Mouse (Mus musculus) frontal cortex, adult (tissue): ENCODE measurements around the gene Snrnp48.

Experiments
- ATAC-seq: cut with Nextera tagmentation; 2 replicates; pipeline ENCODE4 v1.9.2; 2017; ENCODE audit warnings: mild to moderate bottlenecking, moderate library complexity, mixed read lengths; ENCODE audit not compliant: low TSS enrichment

Gene Snrnp48

DNA sequence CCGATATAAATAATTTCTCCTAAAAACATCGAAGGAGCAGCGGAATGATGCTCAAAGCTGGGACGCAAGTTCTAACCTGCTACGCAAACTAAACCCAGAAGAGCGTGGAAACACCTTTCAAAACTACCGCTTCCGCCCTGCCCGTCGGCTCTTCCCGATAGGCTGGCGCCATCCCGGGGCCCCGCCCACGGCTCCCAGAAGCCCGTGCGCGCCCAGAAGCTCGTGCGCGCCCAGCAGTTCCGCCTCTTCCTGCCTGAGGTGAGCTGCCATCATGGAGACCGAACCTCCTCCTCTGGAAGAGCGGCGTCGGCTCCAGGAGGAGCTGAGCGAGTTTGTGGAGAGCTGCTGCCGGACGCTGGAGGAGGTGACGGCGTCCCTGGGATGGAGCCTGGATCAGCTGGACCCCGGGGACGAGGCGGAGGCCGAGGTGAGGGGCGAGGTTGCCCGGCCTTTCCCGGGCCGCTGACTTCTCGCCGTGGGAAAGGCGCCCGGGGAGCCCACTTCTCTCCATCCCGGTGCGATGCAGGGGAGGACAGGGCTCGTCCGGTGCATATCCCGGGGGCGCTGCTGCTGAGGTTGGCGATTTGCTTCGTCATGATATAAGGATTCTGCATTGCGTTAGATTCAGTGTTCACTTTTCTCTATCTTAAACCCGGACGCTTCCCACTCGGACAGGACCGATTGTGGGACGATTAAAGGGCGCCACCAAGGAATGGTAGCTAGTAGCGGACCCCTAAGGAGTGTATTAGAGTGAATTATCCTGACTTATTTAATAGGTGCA lies at the start of gene Snrnp48:
TSS of gene Snrnp48 (plus strand) at position 237 of the 781 bp plus-strand sequence.
- peak; percentile 100 for ATAC-seq

DNA sequence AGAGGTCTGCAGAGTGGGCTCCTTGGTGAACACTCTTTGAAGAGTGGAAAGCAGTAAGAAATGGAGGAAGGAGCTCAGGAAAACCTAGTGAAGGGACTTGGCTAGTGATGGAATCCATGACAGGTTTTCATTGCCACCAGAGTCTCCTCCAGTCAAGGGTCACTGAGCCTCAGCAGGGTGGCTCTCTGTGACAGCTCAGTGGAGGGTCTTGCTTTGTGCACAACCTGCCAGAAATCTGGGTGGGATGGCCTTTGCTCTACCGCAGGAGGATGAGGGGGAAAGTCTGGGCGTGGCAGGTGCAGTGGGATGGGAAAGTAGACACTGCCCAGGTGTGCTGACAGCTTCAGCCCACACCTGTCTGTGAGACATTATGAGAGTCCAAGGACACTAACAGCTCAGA lies 49.2 kb upstream of the Snrnp48 start:
- ATAC-seq: no peak

DNA sequence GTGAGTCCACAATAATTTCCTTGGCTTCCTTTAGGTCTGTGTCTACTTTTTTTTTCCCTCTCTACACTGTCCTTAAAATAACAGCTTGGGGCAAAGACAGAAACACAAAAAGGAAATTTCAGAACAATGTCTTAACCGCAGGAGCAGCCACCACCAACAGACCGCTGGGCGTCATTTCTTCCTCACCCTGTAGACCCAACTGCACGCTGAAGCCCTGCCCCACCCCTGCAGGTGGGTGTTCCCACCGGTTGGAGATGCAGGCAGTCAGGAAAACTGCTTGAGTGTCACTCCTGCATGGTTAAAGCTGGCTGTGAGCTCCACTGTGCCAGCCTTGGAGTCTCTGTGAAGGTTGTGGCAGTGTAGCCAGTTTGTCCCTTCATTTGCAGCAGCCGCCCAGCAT lies 47.1 kb upstream of the Snrnp48 start:
- no peak for ATAC-seq

DNA sequence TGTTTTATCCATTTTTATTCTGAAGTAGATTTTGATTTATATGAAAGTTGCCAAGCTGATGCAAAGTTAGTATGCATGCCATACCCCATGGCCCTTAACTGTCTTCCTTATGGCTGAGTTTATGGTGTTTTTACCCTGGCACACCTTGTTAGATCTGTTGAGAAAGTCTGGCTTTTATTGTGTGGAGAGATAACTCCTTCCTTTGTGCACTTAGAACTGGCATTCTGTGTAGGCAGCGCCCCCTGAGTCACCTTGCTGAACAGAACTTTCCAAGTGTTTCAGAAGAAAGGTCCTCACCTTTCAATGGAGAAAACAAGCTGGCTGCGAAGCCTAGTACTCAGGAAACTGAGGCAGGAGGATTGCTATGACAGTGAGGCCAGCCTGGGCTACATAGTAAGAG lies 42.7 kb upstream of the Snrnp48 start:
- no peak for ATAC-seq

DNA sequence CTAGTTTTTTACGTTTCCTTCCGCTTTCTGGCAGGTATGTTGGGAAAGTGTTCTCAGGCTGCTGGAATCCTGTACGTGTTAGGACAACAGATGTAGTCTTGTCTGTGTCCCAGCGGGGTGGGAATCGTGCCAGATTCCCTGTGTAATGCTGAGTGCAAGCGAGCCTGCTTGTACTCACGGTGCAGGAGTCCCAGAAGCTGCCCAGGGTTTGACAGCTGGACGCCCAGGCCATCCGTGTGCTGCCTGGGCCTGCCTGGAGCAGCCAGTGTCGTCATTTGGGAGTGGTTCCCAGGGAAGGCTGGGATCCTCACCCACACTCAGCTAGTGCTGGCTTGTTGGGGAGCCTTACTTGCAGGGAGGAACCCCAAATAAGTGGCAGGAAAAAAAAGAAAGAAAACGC lies 42.1 kb upstream of the Snrnp48 start:
- peak; percentile 57 for ATAC-seq

DNA sequence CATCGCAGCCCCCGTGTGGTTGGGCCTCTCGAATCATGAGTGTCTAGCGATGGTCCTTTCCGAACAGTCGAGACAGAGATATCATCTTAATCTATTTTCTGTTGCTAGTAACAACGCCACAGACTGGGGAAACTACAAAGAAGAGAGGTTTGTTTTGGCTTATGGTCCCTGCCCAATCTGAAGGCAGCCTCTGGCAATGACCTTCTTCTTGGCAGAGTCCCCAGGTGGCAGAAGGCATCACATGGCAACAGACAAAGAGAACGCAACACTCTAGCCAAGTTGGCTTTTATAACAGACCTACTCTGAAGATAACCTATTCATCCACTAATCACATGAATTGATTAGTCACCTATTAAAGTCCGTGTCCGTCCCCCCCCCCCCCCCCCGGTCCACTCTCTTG lies 39.8 kb upstream of the Snrnp48 start:
- ATAC-seq: no peak

DNA sequence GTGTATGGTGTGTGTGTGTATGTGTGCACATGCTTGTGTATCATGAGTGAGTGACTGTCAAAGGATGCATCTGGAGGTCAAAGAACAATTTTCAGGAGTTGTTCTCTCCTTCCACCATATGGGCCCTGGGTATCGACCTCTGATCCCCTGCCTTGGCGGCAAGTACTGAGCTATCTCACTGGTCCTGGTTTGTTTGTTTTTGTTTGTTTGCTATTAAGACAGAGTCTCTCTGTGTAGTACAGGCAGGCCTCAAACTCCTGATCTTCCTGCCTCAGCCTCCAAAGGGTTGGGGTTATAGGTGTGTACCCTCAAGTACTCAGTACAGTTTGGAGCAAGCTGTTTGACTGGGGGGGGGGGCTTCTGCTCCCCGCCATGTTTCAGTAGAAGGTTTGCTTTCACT lies 37.7 kb upstream of the Snrnp48 start:
- no peak for ATAC-seq

DNA sequence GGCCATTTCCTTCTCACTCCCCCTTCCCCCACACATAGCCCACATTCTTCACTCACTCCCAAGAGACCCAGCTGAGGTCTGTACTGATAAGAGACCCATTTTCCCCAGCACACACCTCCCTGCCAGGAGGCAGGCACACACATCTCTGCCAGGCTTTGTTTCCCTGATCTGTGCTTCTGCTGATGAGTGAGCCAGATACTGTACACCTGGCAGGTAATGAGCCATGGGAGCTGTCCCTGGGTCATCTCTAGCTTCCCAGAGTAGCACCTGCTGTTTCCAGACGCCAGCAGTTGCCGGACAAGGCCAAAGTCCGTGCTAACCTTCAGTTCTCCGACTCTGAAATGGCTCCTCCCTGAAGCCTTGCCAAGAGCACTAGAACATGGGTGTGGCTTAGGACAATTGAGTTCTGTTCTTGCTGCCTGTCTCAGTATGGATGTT lies 34.0 kb upstream of the Snrnp48 start:
- ATAC-seq: no peak

DNA sequence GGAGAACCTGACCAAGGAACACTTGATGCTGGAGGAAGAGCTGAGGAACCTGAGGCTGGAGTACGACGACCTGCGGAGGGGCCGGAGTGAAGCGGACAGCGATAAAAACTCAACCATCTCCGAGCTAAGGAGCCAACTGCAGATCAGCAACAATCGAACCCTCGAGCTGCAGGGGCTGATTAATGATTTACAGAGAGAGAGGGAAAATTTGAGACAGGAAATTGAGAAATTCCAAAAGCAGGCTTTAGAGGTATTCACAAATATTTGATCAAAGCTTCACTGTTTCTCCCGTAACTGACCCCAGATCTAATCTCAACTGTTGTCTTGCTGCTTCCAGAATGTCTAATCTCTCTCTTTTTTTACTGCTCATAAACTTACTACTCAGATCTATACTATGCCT lies 11.3 kb upstream of the Snrnp48 start:
- ATAC-seq: no peak

DNA sequence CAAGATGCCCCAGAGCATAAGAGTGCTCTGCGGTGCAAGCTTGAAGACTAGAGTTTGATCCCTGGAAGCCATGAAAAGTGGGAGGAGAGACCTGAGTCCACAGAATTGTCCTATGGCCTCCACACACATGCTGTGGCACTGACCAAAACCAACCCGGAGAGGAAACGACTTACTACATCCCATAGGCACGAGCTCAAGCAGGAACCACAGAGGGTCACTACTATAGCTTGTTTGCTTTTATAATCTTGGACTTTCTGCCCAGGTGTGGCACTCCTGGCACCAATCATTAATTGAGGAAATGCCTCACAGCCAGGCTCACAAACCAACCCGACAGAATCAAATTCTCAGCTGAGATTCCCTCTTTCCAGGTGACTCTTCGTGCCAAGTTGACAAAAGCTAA lies 3.3 kb upstream of the Snrnp48 start:
- no peak for ATAC-seq

DNA sequence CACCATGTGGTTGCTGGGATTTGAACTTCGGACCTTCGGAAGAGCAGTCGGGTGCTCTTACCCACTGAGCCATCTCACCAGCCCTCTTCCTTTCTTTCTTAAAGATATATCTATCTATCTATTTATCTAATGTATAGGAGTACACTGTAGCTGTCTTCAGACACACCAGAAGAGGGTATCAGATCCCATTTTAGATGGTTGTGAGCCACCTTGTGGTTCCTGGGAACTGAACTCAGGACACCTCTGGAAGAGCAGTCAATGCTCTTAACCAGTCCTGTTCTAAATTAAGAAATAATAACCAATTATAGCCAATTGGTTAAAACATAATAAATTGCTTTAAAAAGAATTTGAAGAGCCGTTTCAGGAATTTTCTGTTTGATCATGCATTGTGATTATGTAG lies 567 bp upstream of the Snrnp48 start:
- no peak for ATAC-seq

DNA sequence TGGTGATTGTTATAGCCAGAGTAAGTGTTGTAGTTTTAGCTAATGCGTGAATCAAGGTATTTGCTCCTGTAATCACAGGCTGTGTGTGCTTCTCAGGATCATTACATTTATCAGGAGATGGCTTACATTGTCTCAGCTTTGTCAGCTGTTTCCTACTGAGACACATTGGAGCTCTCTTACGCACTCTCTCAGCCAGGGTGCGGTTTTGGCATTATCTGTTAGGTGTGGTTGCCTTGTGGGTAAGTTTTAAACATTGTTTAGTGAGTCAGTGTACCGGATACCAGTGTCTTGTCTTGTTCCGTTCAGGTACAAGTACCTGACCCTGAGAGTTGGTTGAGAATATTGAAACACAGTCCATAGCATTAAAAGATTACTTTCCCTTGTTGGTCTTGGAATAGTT lies 6.4 kb downstream of the Snrnp48 start:
- ATAC-seq: no peak

DNA sequence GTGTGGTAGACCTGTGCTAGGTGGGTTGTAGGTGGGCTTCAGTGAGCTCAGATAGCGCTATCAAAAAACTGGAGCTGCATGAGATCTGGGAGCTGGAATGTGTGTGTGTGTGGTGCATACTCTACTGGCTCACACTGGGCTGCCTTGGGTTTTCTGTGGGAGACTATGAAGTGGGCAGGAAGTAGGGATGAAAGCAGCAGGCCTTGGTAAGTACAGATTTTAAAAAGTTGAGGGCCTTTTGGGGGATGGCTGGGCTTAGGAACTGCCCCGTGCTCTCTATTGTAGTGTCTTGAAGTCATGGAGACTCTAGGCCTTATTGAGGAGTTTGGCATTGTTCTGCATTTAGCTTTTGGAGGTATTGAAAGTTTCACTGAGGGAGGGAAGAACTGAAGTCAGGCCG lies 13.9 kb downstream of the Snrnp48 start:
- no peak for ATAC-seq

DNA sequence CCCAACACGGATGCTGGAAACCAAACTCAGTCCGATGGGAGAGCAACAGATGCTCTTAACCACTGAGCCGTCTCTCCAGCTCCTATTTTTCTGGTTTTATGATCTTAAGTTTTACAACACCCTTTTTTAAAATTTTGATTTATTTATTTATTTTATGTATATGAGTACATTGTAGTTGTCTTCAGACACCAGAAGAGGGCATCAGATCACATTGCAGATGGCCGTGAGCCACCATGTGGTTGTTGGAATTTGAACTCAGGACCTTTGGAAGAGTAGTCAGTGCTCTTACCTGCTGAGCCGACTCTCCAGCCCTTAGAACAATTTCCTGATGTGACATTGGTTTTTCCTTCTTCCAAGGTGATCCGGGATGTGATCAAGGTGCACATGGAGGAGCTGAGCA lies 15.6 kb downstream of the Snrnp48 start:
- ATAC-seq: no peak

DNA sequence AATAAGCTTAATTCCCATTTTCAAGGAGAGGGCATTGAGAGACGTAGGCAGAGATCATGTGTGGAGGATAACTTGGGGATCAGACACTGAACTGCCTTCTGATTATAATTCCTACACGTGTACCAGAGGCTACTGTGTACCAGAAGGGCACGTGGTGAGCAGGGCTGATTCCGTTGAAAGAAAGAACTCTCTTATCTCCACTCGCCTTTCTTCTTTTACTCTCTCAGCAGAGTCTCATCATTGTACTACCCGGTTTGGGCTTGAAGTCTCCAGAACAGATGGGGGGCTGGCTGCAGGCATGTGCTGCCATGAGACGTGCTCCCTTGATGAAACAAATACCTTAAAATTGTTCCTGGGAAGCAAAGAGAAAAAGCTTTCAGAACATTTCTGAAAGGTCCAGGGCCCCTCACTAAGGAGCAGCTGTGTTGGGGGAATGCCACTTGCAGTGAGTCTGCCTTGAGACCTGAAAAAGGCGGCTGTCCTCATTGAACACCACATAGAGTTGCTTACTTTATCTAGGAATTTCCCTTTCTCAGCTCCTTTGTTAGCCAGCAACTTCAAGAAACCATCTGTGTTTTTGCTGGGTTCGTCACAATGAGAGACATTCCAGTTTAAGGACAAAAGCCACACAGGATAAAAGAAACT lies 25.6 kb downstream of the Snrnp48 start:
- peak; percentile 58 for ATAC-seq

DNA sequence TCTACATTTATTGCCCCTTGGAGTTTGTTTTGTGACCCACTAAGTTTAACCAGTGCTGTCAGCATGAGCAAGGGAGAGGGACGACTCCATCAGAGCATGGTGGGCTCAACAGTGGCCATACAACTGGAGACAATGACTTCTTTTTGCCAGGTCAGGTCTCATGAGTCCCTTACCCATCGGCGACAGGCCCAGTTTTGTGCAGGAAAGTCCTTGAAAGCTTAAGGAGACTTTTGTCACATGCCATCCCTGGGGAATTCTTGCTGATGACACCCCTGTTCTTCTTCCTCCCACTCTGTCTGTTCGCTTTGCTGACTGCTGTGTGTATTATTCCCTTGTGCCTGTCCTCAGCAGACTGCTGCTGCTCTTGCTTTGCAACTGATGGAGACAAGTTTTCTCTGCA lies 27.7 kb downstream of the Snrnp48 start:
- no peak for ATAC-seq

DNA sequence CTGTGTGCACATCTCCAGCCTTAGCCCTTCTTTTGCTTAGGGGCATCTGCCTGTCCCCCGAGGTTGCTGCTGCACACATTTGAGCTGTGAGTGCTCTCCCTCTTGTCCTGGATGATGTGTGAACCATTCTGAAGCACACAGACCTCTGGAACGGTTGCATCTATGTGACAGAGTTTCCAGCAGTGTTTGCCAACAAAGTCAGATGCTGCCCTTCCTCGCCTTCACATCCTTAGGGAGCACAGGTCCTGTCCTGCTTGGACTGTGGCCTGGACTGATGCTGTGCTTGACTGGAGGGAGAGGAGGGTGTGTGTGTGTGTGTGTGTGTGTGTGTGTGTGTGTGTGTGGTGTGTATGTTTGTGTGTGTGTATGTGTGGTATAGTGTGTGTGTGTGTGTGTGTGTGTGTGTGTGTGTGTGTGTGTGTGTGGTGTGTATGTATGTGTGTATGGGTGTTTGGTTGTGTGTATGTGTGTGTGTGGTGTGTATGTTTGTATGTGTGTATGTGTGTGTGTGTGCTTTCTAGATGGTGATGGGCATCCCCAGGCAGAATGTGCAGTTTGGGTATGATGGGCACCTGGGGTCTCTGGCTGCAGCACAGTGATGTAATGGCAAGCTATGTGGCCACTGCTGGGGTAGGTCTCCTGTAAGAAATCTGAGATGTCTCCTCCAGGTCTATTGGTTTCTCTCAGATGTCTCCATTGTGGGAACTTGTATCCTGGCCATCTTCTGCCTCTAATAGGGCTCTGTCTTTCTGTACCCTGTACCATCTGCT lies 28.3 kb downstream of the Snrnp48 start:
- no peak for ATAC-seq

DNA sequence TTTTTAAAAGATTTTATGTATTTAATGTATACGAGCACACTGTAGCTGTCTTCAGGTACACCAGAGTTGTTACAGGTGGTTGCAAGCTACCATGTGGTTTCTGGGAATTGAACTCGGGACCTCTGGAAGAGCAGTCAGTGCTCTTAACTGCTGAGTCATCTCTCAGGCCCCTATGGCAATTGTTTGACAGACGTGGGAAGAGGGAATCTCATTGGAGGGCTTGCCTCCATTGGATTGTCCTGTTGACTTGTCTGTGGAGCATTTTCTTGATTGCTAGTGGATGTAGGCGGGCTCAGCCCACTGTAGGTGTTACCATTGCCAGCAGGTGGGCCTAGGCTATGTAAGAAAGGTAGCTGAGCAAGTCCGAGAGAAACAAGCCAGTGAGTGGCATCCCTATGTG lies 29.9 kb downstream of the Snrnp48 start:
- ATAC-seq: no peak

DNA sequence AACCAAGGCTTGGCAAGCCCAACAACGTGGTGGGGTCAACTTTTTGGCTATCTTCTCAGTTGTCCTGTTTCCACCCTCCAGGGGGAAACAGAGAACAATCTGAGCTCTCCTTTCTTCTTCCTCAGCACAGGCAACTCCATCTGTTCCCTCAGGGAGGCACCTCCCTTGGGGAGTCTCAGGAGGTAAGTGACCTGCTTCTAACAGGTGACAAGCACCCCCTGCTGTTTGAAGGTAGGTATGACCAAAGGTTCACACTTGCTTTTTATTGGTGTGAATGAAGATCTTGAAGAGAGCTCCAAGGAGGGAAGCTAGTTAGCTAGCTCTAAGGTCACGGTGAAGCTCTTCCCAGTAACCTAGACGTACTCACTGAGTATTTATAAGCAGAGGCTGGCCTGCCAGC lies 30.6 kb downstream of the Snrnp48 start:
- ATAC-seq: no peak

DNA sequence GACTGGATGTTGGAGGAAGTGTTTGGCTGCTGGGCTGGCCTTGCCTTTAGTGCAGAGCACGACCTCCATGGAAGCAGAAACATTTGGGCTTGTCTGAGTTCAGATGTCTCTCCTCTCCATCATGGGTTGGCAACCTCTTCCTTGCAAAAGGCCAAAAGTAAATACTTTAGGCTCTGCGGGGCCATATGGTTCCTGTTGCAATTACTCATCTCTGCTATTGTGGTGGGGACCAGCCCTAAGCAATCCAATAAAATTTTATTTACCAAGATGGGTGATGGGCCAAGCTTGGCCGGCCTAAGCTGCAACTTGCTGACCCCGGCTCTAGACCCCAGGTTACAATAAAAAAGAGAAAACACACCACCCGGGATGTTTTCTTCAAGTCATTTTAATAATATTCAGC lies 43.4 kb downstream of the Snrnp48 start:
- no peak for ATAC-seq

DNA sequence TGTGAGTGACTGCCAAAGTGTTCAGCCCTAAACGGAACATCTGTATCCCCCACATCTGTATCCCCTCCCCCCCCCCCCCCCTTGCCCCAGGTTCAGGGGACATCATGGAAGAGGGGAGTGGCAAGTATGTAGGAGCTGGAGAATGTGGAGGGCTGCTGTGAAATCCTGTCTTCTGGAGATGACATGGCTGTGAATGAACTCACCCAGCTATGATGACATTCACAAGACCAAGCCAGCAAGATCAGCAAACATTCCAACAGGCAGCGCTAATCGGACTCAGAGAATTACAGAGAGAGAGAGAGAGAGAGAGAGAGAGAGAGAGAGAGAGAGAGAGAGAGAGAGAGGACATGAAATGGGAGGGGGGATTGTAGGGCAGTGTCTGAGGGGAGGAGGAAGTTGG lies 46.5 kb downstream of the Snrnp48 start:
- no peak for ATAC-seq

DNA sequence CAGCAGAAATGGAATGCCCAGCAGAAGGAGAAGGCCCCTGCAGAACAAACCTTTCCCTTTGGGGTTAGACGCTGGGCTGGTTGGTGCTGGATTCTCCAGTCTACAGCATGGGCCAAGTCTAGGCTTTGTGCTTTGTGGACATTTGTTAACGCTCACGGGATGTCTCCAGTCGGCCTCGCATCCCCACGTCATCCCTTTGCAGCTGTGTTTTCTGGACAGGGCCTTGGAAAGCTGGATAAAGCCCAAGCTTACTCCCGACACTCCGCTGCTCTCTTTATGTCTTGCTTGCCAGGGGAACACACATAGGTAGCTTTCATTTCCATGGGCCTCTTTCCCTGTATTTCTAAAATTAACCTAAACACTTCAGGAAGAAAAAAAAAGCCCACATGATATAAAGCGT lies 49.0 kb downstream of the Snrnp48 start:
- peak; percentile 77 for ATAC-seq

DNA sequence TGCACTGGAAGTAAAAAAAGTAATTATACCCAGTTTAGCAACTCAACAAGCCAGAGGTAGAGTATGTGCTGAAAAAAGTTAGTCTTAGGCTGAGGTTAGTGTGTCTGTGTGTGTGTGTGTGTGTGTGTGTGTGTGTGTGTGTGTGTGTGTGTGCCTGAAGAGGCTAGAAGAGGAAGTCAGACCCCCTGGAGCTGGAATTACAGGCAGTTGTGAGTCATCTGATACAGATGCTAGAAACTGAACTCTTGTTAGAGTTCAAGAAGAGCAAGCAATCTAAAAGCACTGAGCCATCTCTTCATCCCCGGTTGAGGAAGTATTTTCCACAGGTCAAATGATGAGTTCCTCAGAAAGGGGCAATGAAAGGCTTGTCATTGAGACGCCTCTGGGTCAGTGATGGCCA lies 54.2 kb downstream of the Snrnp48 start:
- ATAC-seq: no peak
